Mouse (Mus musculus) embryonic fibroblast, embryonic 13.5 days (primary cell): ENCODE measurements around the gene Inf2.

ENCODE experiments used
- CTCF ChIP-seq: IDR thresholded peaks from 2 replicates; pipeline ENCODE4 v1.5.1; 2011; ENCODE audit warnings: mild to moderate bottlenecking, control low read depth, low read length, moderate library complexity, borderline replicate concordance; ENCODE audit not compliant: insufficient read depth
- POLR2A ChIP-seq: IDR thresholded peaks from 2 replicates; pipeline ENCODE4 v1.6.1; 2011; ENCODE audit warnings: low read depth, mild to moderate bottlenecking, control low read depth, low read length, moderate library complexity

DNA sequence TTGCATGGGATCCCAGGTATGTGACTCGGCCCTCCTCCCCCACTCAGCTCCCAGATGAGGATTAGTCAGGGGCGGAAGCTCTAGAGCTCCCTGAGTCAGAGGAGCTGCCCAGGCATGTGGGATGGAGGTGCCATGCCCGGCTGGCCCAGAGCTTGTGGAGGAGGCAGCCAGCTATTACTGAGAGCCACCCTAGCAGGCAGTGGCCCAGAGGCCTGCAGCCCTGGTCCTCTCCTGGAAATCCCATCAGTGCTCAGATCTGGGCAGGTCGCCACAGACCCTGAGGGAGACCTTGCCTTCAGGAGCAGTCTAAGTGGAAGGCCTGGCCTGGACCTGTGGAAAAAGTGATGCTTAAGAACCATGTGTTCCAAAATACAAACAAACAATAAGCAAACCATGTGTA, 7.0 kb downstream of the Inf2 start:
- TF ChIP-seq CTCF (no peak), POLR2A (no peak)
